7 mouse cellular contexts compared by ENCODE assay signal in genomic region chr16:23225069-23225721, GRCm38 (mm10). TPM values are rescaled to one million over a fixed set of nuclear protein-coding genes. Genes with fewer than 3 reads are reported as not detected.
DNase-seq lines count a peak whose midpoint lies in the region; ATAC-seq lines count a peak whose summit lies in the region.

No protein-coding gene starts in this region.

- peak overlapping the region; percentile 94 for H3K27ac ChIP-seq in embryonic facial prominence, embryonic 12.5 days
- peak overlapping the region; percentile 79 to 83 for H3K27ac ChIP-seq in heart, embryonic 14.5 days (replicated peaks in 1 of 2; ENCODE audit: control insufficient read depth in 1 of 2, insufficient read depth in 1 of 2, low read depth in 2 of 2, low read length in 2 of 2)

- peak overlapping the region; percentile 89 for H3K4me2 ChIP-seq in embryonic facial prominence, embryonic 12.5 days (replicated peaks)
- H3K4me2 ChIP-seq in heart, embryonic 14.5 days (ENCODE audit: low read length): peak overlapping the region; percentile 87

- peaks cover 20% of the 10 kb centered on the region for H3K4me1 ChIP-seq in embryonic facial prominence, embryonic 12.5 days
- H3K4me1 ChIP-seq in heart, embryonic 14.5 days (ENCODE audit: control insufficient read depth in 2 of 2, insufficient read depth in 2 of 2, low read length in 2 of 2): peaks cover 11 to 16% of the 10 kb centered on the region in 2 experiments

- under 1% methylated on average over 37 of the region's 46 CpGs for WGBS in embryonic facial prominence, embryonic 12.5 days
- WGBS in heart, embryonic 14.5 days: under 1% methylated on average over 46 of the region's 46 CpGs

- no peaks in the 10 kb centered on the region for H3K36me3 ChIP-seq in embryonic facial prominence, embryonic 12.5 days
- no peaks in the 10 kb centered on the region for H3K36me3 ChIP-seq in heart, embryonic 14.5 days (ENCODE audit: control insufficient read depth, insufficient read depth, low read length)

- peak overlapping the region; percentile 77 for H3K4me3 ChIP-seq in embryonic facial prominence, embryonic 12.5 days
- H3K4me3 ChIP-seq in heart, embryonic 14.5 days (ENCODE audit: control insufficient read depth in 1 of 2, insufficient read depth in 1 of 2, low read depth in 1 of 2, low read length in 2 of 2): peak overlapping the region; percentile 71 to 85

- no peaks in the 10 kb centered on the region for H3K9me3 ChIP-seq in embryonic facial prominence, embryonic 12.5 days
- H3K9me3 ChIP-seq in heart, embryonic 14.5 days (ENCODE audit: control insufficient read depth, low read length): no peaks in the 10 kb centered on the region

- no peaks in the 10 kb centered on the region for H3K27me3 ChIP-seq in embryonic facial prominence, embryonic 12.5 days
- peaks cover 11% of the 10 kb centered on the region for H3K27me3 ChIP-seq in heart, embryonic 14.5 days (ENCODE audit: control insufficient read depth, insufficient read depth, low read length)

- DNase-seq in CD4-positive, CD25-positive, alpha-beta regulatory T cell, adult 2 months (ENCODE audit: low read depth, low spot score): peak; percentile 77
- peak; percentile 34 for DNase-seq in MN1 (ENCODE audit: low spot score)
- DNase-seq in kidney, postnatal 4 days: peak; percentile 71 to 81
- peak; percentile 48 for DNase-seq in lung, postnatal 36 days
- peak; percentile 49 for DNase-seq in right cerebral cortex, postnatal 14 days

- H3K9ac ChIP-seq in embryonic facial prominence, embryonic 12.5 days: peak overlapping the region; percentile 89
- peak overlapping the region; percentile 86 for H3K9ac ChIP-seq in heart, embryonic 14.5 days (ENCODE audit: low read length)

- peak; percentile 78 for ATAC-seq in embryonic facial prominence, embryonic 12.5 days (ENCODE audit: insufficient number of reproducible peaks, insufficient read depth, low FRiP score, low TSS enrichment)
- ATAC-seq in heart, embryonic 14.5 days (ENCODE audit: insufficient number of reproducible peaks, insufficient read depth, low FRiP score, low read depth): peak; percentile 48

RNA-seq across cellular contexts. Expression of gene St6gal1, which starts 0.7 kb away (rescaled TPM):
- 29.6 and 31.7 TPM in 2 replicates for polyA plus RNA-seq in embryonic facial prominence, embryonic 12.5 days (2016; fragmentation: Nextera tagmentation; extraction: Ambion mirVana)
- polyA plus RNA-seq in heart, embryonic 14.5 days (2014; fragmentation: Nextera tagmentation; extraction: Ambion mirVana): 16.2 and 16.7 TPM in 2 replicates

Comparison
In these comparisons a context has a peak if more than half of its experiments do, and no peak if none do; other contexts are left out.
1. Peak in every context shown above with its lines: DNase-seq, ATAC-seq, H3K4me3 ChIP-seq and H3K27ac ChIP-seq.